Mouse (Mus musculus) neural tube, embryonic 11.5 days (tissue): ENCODE results near the gene St6galnac1. TPM values are rescaled to one million over a fixed set of nuclear protein-coding genes. Genes with fewer than 3 reads are reported as not detected.

Experiments
- ATAC-seq: fragments of 200-750 bp; cut with Nextera tagmentation; 2 replicates; pipeline ENCODE4 v1.8.0; 2017; ENCODE audit warnings: moderate number of reproducible peaks, mild to moderate bottlenecking, moderate TSS enrichment, moderate library complexity; ENCODE audit not compliant: insufficient read depth, low FRiP score, low TSS enrichment
- DNase-seq: peaks from one replicate; pipeline ENCODE4 v3.0.0-alpha.2; 2015; ENCODE audit warnings: low spot score
- H3K27ac ChIP-seq: fragments of 300-500 bp; sonication (generic); 2 replicates; pipeline ENCODE4 v1.5.1; 2014; ENCODE audit warnings: low read depth, mild to moderate bottlenecking, low read length
- H3K27me3 ChIP-seq: fragments of 300-500 bp; sonication (generic); 2 replicates; pipeline ENCODE4 v1.6.1; 2014; ENCODE audit warnings: mild to moderate bottlenecking, low read length, mixed read lengths; ENCODE audit not compliant: control insufficient read depth, insufficient read depth
- H3K36me3 ChIP-seq: fragments of 300-500 bp; sonication (generic); 2 replicates; pipeline ENCODE4 v1.6.1; 2014; ENCODE audit warnings: mild to moderate bottlenecking, low read length, moderate library complexity, mixed read lengths; ENCODE audit not compliant: control insufficient read depth, insufficient read depth
- H3K4me1 ChIP-seq: fragments of 300-500 bp; sonication (generic); 2 replicates; pipeline ENCODE4 v1.6.1; 2014; ENCODE audit warnings: low read length, mixed read lengths; ENCODE audit not compliant: control insufficient read depth, insufficient read depth
- H3K4me2 ChIP-seq: fragments of 300-500 bp; sonication (generic); 2 replicates; pipeline ENCODE4 v1.6.1; 2014; ENCODE audit warnings: low read depth, mild to moderate bottlenecking, moderate library complexity
- H3K4me3 ChIP-seq: fragments of 300-500 bp; sonication (generic); 2 replicates; pipeline ENCODE4 v1.5.1; 2014; ENCODE audit warnings: low read depth, low read length
- H3K9ac ChIP-seq: fragments of 300-500 bp; sonication (generic); 2 replicates; pipeline ENCODE4 v1.6.1; 2014; ENCODE audit warnings: mild to moderate bottlenecking, low read length
- H3K9me3 ChIP-seq: fragments of 300-500 bp; sonication (generic); 2 replicates; pipeline ENCODE4 v1.6.1; 2016; ENCODE audit warnings: low read length; ENCODE audit not compliant: control insufficient read depth
- WGBS: fragments of 180-500 bp; shearing (Covaris S2); extraction: QIAGEN DNeasy Blood & Tissue Kit; methylation state at CpG from one replicate; pipeline ENCODE4 v1.1.7; 2014; 5-methylcytosine and 5-hydroxymethylcytosine counted together
- polyA plus RNA-seq: library from polyadenylated mRNA; unstranded; fragments of >200 nt; fragmentation: Nextera tagmentation; extraction: Ambion mirVana; gene quantifications from 2 replicates; pipeline ENCODE4 v1.2.1, GENCODE M21; 2014

The St6galnac1 gene
- polyA plus RNA-seq, 1 experiment from 2014 or later: not detected

DNA sequence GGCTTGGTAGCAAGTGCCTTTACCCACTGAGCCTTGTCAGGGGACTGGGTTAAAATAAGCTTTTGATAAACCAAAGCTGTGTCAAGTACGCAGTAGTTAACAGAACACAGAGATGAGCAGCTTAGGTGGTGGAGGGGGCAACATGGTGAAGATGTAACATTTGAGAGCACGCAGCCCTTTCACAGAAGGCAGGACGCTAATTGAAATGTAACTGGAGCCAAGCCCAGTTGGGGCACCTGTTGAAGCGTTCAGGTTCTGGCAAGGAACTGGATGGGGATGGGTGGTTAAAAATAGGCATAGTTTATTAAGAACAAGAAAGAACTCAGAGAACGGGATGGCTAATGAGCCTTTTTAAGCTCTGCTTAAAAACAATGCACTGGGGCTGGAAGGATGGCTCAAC lies 24.1 kb upstream of the St6galnac1 start:
- Histone ChIP-seq H3K27me3 (no peaks in the 10 kb centered on the region), H3K4me3 (no peak overlapping the region), H3K27ac (no peak overlapping the region), H3K9ac (no peak overlapping the region), H3K9me3 (no peaks in the 10 kb centered on the region), H3K36me3 (no peaks in the 10 kb centered on the region), H3K4me1 (no peaks in the 10 kb centered on the region; the same call in 1 of the 2 replicates), H3K4me2 (no peak overlapping the region)
- ATAC-seq: no peak
- no peak for DNase-seq
- 93% methylated on average over 5 of the region's 5 CpGs for WGBS

DNA sequence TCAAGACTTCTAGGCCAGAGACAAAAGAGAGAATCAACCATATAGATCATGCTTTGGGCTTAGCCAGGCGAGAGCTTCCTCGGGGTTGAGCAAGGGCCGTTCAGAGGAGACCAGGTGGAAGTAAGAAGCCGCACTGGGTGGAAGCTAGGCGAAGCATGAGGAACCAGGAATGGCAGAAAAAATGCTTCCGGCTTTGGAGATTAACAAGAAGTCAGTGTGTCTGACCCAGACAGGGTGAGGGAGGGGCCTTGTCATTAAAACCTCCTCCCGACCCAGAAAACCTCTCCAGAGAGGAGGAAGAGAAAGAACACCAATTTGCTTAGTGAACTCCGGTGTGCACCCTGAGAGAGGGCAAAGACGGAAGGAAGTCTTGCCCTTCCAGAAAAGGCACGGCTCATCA lies 8.9 kb upstream of the St6galnac1 start:
- ATAC-seq (no peak), DNase-seq (no peak)
- 91% methylated on average over 10 of the region's 10 CpGs for WGBS

DNA sequence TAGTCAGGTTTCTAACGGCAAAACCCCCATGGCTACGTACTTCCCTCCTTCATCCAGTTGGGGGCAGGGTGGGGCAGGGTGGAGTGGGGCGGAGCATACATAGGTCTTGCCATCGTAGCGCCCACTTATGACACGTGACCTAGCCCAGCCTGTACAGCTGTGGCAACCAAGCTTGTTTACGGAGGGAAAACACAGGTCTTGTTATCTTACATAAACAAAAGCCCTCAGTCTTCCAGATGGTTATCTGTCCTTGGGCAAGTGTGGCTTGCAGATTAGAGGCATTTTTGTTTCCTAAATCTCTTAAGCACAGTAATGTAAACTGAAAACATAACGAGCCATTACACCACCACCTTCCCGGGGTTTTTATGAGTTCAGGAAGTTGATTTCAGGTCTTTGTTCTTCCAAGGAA lies 7.4 kb upstream of the St6galnac1 start:
- WGBS: 84% methylated on average over 9 of the region's 9 CpGs
- no peak overlapping the region for H3K9ac ChIP-seq
- no peaks in the 10 kb centered on the region for H3K36me3 ChIP-seq
- H3K27me3 ChIP-seq: no peaks in the 10 kb centered on the region
- no peak for DNase-seq
- H3K9me3 ChIP-seq: no peaks in the 10 kb centered on the region
- no peak overlapping the region for H3K4me3 ChIP-seq
- H3K4me1 ChIP-seq: no peaks in the 10 kb centered on the region
- no peak for ATAC-seq
- H3K27ac ChIP-seq: no peak overlapping the region
- H3K4me2 ChIP-seq: no peak overlapping the region

More for the DNA sequence above, 8.9 kb upstream of the St6galnac1 start:
- Histone ChIP-seq H3K4me2 (no peak overlapping the region), H3K9ac (no peak overlapping the region), H3K4me1 (no peaks in the 10 kb centered on the region), H3K27me3 (no peaks in the 10 kb centered on the region), H3K4me3 (no peak overlapping the region), H3K9me3 (no peaks in the 10 kb centered on the region), H3K27ac (no peak overlapping the region), H3K36me3 (no peaks in the 10 kb centered on the region)

- no peak overlapping the region for H3K4me3 ChIP-seq
- H3K9me3 ChIP-seq: no peaks in the 10 kb centered on the region
- no peak overlapping the region for H3K27ac ChIP-seq
- no peak for DNase-seq
- H3K4me2 ChIP-seq: no peak overlapping the region
- no peaks in the 10 kb centered on the region for H3K36me3 ChIP-seq
- no peaks in the 10 kb centered on the region for H3K4me1 ChIP-seq
- 65% methylated on average over 2 of the region's 2 CpGs for WGBS
- H3K9ac ChIP-seq: no peak overlapping the region
- ATAC-seq: no peak
- no peaks in the 10 kb centered on the region for H3K27me3 ChIP-seq
Measured at GRCm38 (mm10) chr11:116773205-116773604, 2.1 kb downstream of the St6galnac1 start.

- DNase-seq: no peak
- H3K27ac ChIP-seq: no peak overlapping the region
- no peak overlapping the region for H3K4me3 ChIP-seq
- no peak overlapping the region for H3K4me2 ChIP-seq
- no peak for ATAC-seq
- H3K36me3 ChIP-seq: no peaks in the 10 kb centered on the region
- 86% methylated on average over 5 of the region's 5 CpGs for WGBS
- no peaks in the 10 kb centered on the region for H3K27me3 ChIP-seq
- no peaks in the 10 kb centered on the region for H3K4me1 ChIP-seq
- H3K9ac ChIP-seq: no peak overlapping the region
- no peaks in the 10 kb centered on the region for H3K9me3 ChIP-seq
Measured at GRCm38 (mm10) chr11:116769873-116770272, 5.4 kb downstream of the St6galnac1 start.

- no peaks in the 10 kb centered on the region for H3K36me3 ChIP-seq
- WGBS: 85% methylated on average over 2 of the region's 2 CpGs
- no peak overlapping the region for H3K4me2 ChIP-seq
- H3K9ac ChIP-seq: no peak overlapping the region
- no peak overlapping the region for H3K4me3 ChIP-seq
- no peaks in the 10 kb centered on the region for H3K4me1 ChIP-seq
- no peak overlapping the region for H3K27ac ChIP-seq
- no peaks in the 10 kb centered on the region for H3K27me3 ChIP-seq
- DNase-seq (no peak), ATAC-seq (no peak)
- H3K9me3 ChIP-seq: no peaks in the 10 kb centered on the region
Measured at GRCm38 (mm10) chr11:116764946-116765345, 10.4 kb downstream of the St6galnac1 start.

DNA sequence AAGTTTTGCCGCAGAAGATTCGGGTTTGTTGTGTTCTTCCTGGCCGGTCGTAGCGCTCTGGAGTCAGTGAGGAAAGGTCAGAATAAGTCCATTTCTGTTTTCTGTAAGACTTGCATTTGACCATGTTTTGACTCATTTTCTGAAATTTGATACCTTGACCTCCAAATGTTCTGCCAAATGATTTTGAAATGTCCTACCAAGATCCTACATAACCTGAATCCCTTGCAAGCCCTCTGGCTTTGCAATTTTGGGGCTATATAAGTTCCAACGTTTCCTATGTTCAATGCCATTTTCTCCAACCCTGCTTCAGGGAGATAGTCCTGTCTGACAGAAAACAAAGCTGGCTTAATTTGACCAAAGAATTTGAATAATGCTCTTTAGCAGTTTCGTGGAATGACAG lies 11.0 kb downstream of the St6galnac1 start:
- H3K4me3 ChIP-seq: no peak overlapping the region
- no peaks in the 10 kb centered on the region for H3K36me3 ChIP-seq
- H3K27ac ChIP-seq: no peak overlapping the region
- H3K4me2 ChIP-seq: no peak overlapping the region
- no peaks in the 10 kb centered on the region for H3K27me3 ChIP-seq
- no peak overlapping the region for H3K9ac ChIP-seq
- H3K4me1 ChIP-seq: no peaks in the 10 kb centered on the region
- WGBS: 93% methylated on average over 7 of the region's 7 CpGs
- DNase-seq (no peak), ATAC-seq (no peak)
- H3K9me3 ChIP-seq: no peaks in the 10 kb centered on the region

DNA sequence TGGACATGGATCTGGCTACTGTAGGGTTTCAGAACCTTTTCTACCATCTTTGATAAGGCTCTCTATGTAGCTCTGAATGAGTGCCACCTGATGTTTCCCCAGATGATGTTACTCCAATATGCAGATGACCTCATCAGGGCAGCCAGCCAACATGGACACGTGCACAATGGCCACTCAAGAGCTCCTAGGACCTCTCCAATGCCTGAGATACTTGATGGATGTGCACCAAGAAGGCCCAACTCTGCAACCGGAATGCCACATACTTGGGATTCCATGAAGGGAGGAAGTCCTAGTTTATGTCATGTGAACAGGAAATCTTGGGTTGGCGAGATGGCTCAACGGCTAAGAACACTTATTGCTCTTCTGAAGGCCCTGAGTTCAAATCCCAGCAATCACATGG lies 20.1 kb downstream of the St6galnac1 start:
- WGBS: 82% methylated on average over 4 of the region's 4 CpGs
- no peaks in the 10 kb centered on the region for H3K9me3 ChIP-seq
- no peaks in the 10 kb centered on the region for H3K27me3 ChIP-seq
- ATAC-seq: no peak
- no peaks in the 10 kb centered on the region for H3K4me1 ChIP-seq
- no peaks in the 10 kb centered on the region for H3K36me3 ChIP-seq
- no peak overlapping the region for H3K27ac ChIP-seq
- no peak overlapping the region for H3K4me2 ChIP-seq
- DNase-seq: no peak
- no peak overlapping the region for H3K9ac ChIP-seq
- H3K4me3 ChIP-seq: no peak overlapping the region

DNA sequence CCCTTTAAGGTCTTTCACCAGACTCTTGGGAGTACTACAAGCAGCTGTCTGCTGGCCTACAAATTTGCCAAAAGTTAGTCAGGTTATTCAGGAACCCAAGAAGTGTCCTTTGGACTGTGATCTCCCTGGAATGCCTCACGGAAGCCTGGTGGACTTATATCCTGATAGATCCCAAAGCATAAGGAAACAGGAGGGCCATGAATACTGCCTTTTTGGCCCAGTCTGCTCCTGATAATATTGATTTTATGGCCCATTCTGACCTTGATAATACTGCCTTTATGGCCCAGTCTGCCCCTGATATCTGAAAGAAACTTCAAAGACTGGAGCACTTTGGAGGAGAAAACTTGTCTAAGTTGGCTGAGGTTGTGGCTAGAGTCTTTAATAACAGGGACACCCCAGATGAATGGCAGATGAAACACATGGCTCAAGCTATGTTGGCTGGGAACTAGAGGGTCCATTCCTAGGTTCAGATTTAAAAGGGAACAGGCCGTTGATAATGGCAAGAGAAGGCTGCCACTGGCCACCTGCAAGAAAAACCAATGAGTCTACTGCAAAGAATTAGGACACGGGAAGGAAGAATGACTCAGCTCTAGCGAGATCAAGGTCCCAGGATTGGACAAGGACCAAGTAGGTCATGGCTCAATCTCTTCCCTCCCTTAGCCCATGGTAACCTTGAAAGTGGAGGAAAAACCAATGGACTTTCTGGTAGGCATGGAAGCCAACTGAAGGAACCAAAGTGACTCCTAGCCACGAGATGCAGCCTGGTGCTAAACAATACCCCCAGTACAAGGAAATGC lies 21.4 kb downstream of the St6galnac1 start:
- H3K9ac ChIP-seq: no peak overlapping the region
- ATAC-seq (no peak), DNase-seq (no peak)
- no peaks in the 10 kb centered on the region for H3K9me3 ChIP-seq
- no peak overlapping the region for H3K27ac ChIP-seq
- no peak overlapping the region for H3K4me2 ChIP-seq
- H3K36me3 ChIP-seq: no peaks in the 10 kb centered on the region
- 89% methylated on average over 5 of the region's 5 CpGs for WGBS
- no peak overlapping the region for H3K4me3 ChIP-seq
- no peaks in the 10 kb centered on the region for H3K27me3 ChIP-seq
- H3K4me1 ChIP-seq: no peaks in the 10 kb centered on the region
